Mouse (Mus musculus): ENCODE data around the gene Acot10.
"Not testable (repeated sequence)": the region's sequence is repeated elsewhere in the genome, so short reads cannot be mapped to it uniquely, and the experiment has no call there.

Gene Acot10

GRCm38 (mm10) chr15:20666650-20667049 lies at the start of gene Acot10:
TSS of gene Acot10 (minus strand) at chr15:20666750.
- no peak for DNase-seq

- DNase-seq, result no peak
These were observed 45.3 kb upstream of the Acot10 start for GRCm38 (mm10) chr15:20711859-20712258.

- DNase-seq, result no peak
These were observed 29.7 kb upstream of the Acot10 start for GRCm38 (mm10) chr15:20696229-20696628.

GRCm38 (mm10) chr15:20684200-20684599 lies 17.6 kb upstream of the Acot10 start:
- no peak for DNase-seq

- DNase-seq, result no peak
These were observed 16.2 kb upstream of the Acot10 start for GRCm38 (mm10) chr15:20682719-20683118.

- not testable (repeated sequence) for DNase-seq
These were observed 3.0 kb upstream of the Acot10 start for GRCm38 (mm10) chr15:20669507-20669906.

GRCm38 (mm10) chr15:20667989-20668388 lies 1.4 kb upstream of the Acot10 start:
- no peak for DNase-seq

- DNase-seq, result no peak
These were observed 800 bp upstream of the Acot10 start for GRCm38 (mm10) chr15:20667350-20667749.

GRCm38 (mm10) chr15:20660221-20660620 lies 6.3 kb downstream of the Acot10 start:
- DNase-seq, result no peak

GRCm38 (mm10) chr15:20642905-20643414 lies 23.6 kb downstream of the Acot10 start:
- DNase-seq, result no peak

GRCm38 (mm10) chr15:20639155-20639554 lies 27.4 kb downstream of the Acot10 start:
- DNase-seq, result no peak

GRCm38 (mm10) chr15:20634593-20634992 lies 32.0 kb downstream of the Acot10 start:
- no peak for DNase-seq

All from cerebellum, adult 8-10 months (tissue).